Mouse (Mus musculus) small intestine, adult 2 months (tissue): ENCODE measurements at regions not wholly inside any gene's neighbourhood (a gene's known extent, or its start where the extent isn't known, plus 50 kb on each side); places are given as distances from the start of the nearest gene placed in this dataset.

ENCODE experiments used
- H3K27ac ChIP-seq: fragments of 200-500 bp; 2 replicates; pipeline ENCODE4 v1.5.1; 2012; ENCODE audit warnings: low read depth, low read length, control low read depth, inconsistent platforms; ENCODE audit not compliant: insufficient read depth
- H3K27me3 ChIP-seq: fragments of 200-500 bp; 2 replicates; pipeline ENCODE4 v1.6.1; 2012; ENCODE audit warnings: mild to moderate bottlenecking, moderate library complexity, low read length, inconsistent platforms; ENCODE audit not compliant: control insufficient read depth, insufficient read depth
- H3K36me3 ChIP-seq: fragments of 200-500 bp; 2 replicates; pipeline ENCODE4 v1.6.1; 2012; ENCODE audit warnings: mild to moderate bottlenecking, low read length, control low read depth, inconsistent platforms; ENCODE audit not compliant: control insufficient read depth, insufficient read depth
- H3K4me1 ChIP-seq: fragments of 200-500 bp; 2 replicates; pipeline ENCODE4 v1.6.1; 2012; ENCODE audit warnings: low read length, inconsistent platforms, mixed read lengths; ENCODE audit not compliant: control insufficient read depth, insufficient read depth, insufficient read length
- H3K4me3 ChIP-seq: fragments of 200-500 bp; 2 replicates; pipeline ENCODE4 v1.5.1; 2012; ENCODE audit warnings: low read depth, mild to moderate bottlenecking, control low read depth, inconsistent platforms, low read length, moderate library complexity
- CTCF ChIP-seq: fragments of 200-500 bp; IDR thresholded peaks from 2 replicates; pipeline ENCODE4 v1.5.1; 2012; ENCODE audit warnings: low read depth, mild to moderate bottlenecking, control low read depth, inconsistent platforms, low read length, moderate library complexity, mixed read lengths; ENCODE audit not compliant: insufficient replicate concordance, insufficient read length; ENCODE audit errors: extremely low read depth
- POLR2A ChIP-seq: fragments of 200-500 bp; IDR thresholded peaks from 2 replicates; pipeline ENCODE4 v1.6.1; 2012; ENCODE audit warnings: low read depth, mild to moderate bottlenecking, control low read depth, inconsistent platforms, low read length, moderate library complexity
- WGBS: fragments of 180-500 bp; shearing (Covaris S2); methylation state at CpG from one replicate; pipeline ENCODE4 v1.1.7; 2018; 5-methylcytosine and 5-hydroxymethylcytosine counted together

- 100% methylated on average over 1 of the region's 1 CpGs for WGBS
- Histone ChIP-seq H3K4me3 (no peak overlapping the region), H3K36me3 (no peaks in the 10 kb centered on the region), H3K27ac (no peak overlapping the region), H3K27me3 (no peaks in the 10 kb centered on the region), H3K4me1 (no peaks in the 10 kb centered on the region)
- TF ChIP-seq POLR2A (no peak), CTCF (no peak)
These were observed 242.3 kb upstream of the Cdh5 start for GRCm38 (mm10) chr8:103859130-103859529.

DNA sequence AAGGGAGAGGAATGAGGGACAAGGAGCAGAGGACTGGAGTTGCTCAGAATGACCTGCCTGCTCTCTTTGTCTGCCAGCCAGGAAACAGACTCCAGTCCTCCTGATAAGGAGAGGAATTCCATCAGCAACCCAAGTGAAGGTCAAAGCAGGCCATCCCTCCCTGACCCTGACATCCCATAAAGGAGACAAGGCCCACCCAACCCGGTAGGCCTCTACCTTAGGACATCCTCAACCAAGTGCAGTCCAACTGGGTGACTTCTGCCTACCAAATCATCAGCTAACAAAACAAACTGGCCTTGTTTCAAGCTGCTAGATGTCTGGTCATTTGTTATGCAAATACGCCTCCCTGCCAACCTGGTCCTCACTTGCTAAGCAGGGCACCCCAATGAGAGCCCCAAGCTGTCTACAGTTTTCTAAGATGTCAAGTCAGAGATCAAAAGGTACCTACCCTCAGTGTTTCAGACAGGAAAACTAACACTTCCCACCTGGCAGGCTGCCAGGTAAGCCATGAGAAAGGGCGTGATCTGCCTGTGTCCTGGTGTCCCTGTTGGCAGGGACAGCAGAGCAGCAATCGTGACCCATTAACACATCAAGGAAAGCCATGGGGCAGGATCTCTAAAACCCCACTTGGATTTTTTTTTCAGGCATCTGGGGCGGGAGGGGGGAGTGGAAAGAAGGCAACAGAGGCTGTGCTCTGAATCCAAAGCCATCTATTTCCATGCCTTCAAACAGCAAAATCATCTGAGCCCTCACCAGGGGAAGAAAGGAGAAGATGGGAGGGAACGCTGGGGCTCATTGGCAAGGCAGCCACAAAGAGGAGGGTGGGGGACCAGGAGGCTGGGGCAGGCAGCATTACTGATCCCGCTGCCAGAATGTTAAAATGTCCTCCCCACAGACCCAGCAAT lies 227.6 kb upstream of the Cdh5 start:
- Histone ChIP-seq H3K4me1 (no peaks in the 10 kb centered on the region; the same call in 1 of the 2 replicates), H3K4me3 (no peak overlapping the region), H3K27ac (no peak overlapping the region), H3K36me3 (no peaks in the 10 kb centered on the region), H3K27me3 (no peaks in the 10 kb centered on the region)
- TF ChIP-seq POLR2A (no peak), CTCF (no peak)
- 29% methylated on average over 7 of the region's 7 CpGs for WGBS

GRCm38 (mm10) chr8:103874506-103874905 lies 226.9 kb upstream of the Cdh5 start:
- Histone ChIP-seq H3K4me3 (no peak overlapping the region), H3K27ac (no peak overlapping the region), H3K27me3 (no peaks in the 10 kb centered on the region), H3K4me1 (no peaks in the 10 kb centered on the region; the same call in 1 of the 2 replicates), H3K36me3 (no peaks in the 10 kb centered on the region)
- TF ChIP-seq POLR2A (no peak), CTCF (no peak)
- 71% methylated on average over 8 of the region's 8 CpGs for whole genome bisulfite sequencing

DNA sequence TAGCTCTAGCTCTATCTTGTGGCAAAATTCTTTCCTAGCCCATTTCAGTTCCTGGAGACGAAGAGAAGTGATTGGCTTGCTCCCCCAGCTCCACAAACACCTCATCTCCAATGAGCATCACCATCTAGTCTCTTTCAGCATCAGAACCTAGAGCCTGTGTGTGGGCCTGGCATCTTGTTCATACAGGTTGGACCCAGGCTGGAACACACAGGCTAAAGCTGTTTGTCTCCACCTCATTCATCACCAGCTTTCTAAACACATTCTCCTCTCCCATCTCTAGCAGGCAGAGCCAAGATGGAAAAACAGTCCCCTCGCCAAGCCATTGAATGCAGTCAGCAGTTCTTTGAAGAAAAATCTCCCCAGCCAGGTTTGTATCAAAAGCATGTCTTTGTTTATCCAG lies 221.9 kb upstream of the Cdh5 start:
- no peaks in the 10 kb centered on the region for H3K27me3 ChIP-seq
- WGBS, result 73% methylated on average over 2 of the region's 2 CpGs
- H3K27ac ChIP-seq, result no peak overlapping the region
- no peaks in the 10 kb centered on the region for H3K36me3 ChIP-seq
- no peak overlapping the region for H3K4me3 ChIP-seq
- H3K4me1 ChIP-seq, result no peaks in the 10 kb centered on the region
- TF ChIP-seq POLR2A (no peak), CTCF (no peak)

GRCm38 (mm10) chr8:103880431-103881145 lies 220.8 kb upstream of the Cdh5 start:
- no peaks in the 10 kb centered on the region for H3K4me1 ChIP-seq
- 82% methylated on average over 14 of the region's 14 CpGs for WGBS

GRCm38 (mm10) chr8:103881146-103881486 lies 220.3 kb upstream of the Cdh5 start:
- Histone ChIP-seq H3K27ac (no peak overlapping the region), H3K4me3 (no peak overlapping the region), H3K36me3 (no peaks in the 10 kb centered on the region), H3K4me1 (no peaks in the 10 kb centered on the region), H3K27me3 (no peaks in the 10 kb centered on the region)
- WGBS, result 28% methylated on average over 3 of the region's 3 CpGs
- TF ChIP-seq POLR2A (no peak), CTCF (no peak)

More at GRCm38 (mm10) chr8:103880431-103881145, 220.8 kb upstream of the Cdh5 start:
- no peak overlapping the region for H3K27ac ChIP-seq
- no peak overlapping the region for H3K4me3 ChIP-seq
- H3K27me3 ChIP-seq, result no peaks in the 10 kb centered on the region
- H3K36me3 ChIP-seq, result no peaks in the 10 kb centered on the region
- no peak for TF ChIP-seq CTCF

GRCm38 (mm10) chr8:103884873-103885780 lies 216.3 kb upstream of the Cdh5 start:
- Histone ChIP-seq H3K4me3 (no peak overlapping the region), H3K4me1 (no peaks in the 10 kb centered on the region), H3K27ac (no peak overlapping the region), H3K27me3 (no peaks in the 10 kb centered on the region), H3K36me3 (no peaks in the 10 kb centered on the region)
- WGBS, result 88% methylated on average over 12 of the region's 12 CpGs
- no peak for TF ChIP-seq POLR2A
- no peak for TF ChIP-seq CTCF
